Mouse (Mus musculus) myocyte (in vitro differentiated cells): ENCODE results near the gene Spata20.

Source experiments
- CEBPB ChIP-seq: IDR thresholded peaks from 2 replicates; pipeline ENCODE4 v1.6.1; 2011; ENCODE audit warnings: mild to moderate bottlenecking, moderate library complexity; ENCODE audit not compliant: poor library complexity, insufficient read depth, severe bottlenecking
- E2F4 ChIP-seq: IDR thresholded peaks from one replicate; pipeline ENCODE4 v1.6.1; 2011; ENCODE audit warnings: mild to moderate bottlenecking, control low read depth, moderate library complexity; ENCODE audit not compliant: insufficient read depth
- MAX ChIP-seq: IDR thresholded peaks from one replicate; pipeline ENCODE4 v1.6.1; 2011; ENCODE audit warnings: low read depth, mild to moderate bottlenecking, control low read depth
- POLR2A ChIP-seq: IDR thresholded peaks from one replicate; pipeline ENCODE4 v1.6.1; 2011; ENCODE audit warnings: low read depth, mild to moderate bottlenecking, control low read depth, moderate library complexity; ENCODE audit not compliant: insufficient read length
- REST ChIP-seq: IDR thresholded peaks from one replicate; pipeline ENCODE4 v1.6.1; 2011; ENCODE audit warnings: mild to moderate bottlenecking, control low read depth, moderate library complexity; ENCODE audit not compliant: insufficient read depth, insufficient read length
- TCF12 ChIP-seq: IDR thresholded peaks from one replicate; pipeline ENCODE4 v1.6.1; 2011; ENCODE audit warnings: mild to moderate bottlenecking, control low read depth; ENCODE audit not compliant: poor library complexity, insufficient read depth, severe bottlenecking
- USF1 ChIP-seq: IDR thresholded peaks from one replicate; pipeline ENCODE4 v1.6.1; 2011; ENCODE audit warnings: low read depth, mild to moderate bottlenecking, control low read depth, moderate library complexity

- TF ChIP-seq POLR2A (no peak), E2F4 (no peak), CEBPB (no peak), TCF12 (no peak), MAX (no peak), REST (no peak), USF1 (no peak)
Measured at GRCm38 (mm10) chr11:94484636-94485035, 1.3 kb downstream of the Spata20 start.
